Mouse (Mus musculus): ENCODE measurements at regions not wholly inside any gene's neighbourhood (a gene's known extent, or its start where the extent isn't known, plus 50 kb on each side); places are given as distances from the start of the nearest gene placed in this dataset.

DNA sequence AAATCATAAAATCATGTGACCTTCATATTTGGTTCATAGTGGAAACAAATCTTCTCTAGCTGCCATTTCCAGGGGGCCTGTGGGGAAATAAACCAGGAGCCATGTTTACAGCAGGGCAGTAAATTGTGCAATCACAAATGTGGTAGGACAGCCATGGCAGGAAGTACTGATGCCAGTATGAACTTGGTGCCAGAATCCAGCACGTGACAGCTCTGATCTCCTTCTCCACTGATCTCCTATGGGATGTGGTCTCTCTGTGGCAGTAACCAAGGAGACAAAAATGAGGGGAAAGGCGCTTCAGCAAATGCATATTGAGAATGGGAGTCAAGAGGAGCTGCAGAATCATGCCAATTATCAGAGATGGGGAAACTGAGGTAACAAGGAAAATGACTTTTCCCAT is 215.0 kb downstream of the Lpin1 start:
- TF ChIP-seq CTCF (conservative IDR thresholded peaks at IDR 0.05; ENCODE audit: low read length) (no peak), NANOG (IDR thresholded peaks at IDR 0.05; ENCODE audit: borderline replicate concordance, low read length) (no peak)
